In genomic region chr9:55231544-55231943, GRCm38 (mm10) we compare ENCODE assay signal across 10 mouse cellular contexts. TPM values are rescaled to one million over a fixed set of nuclear protein-coding genes. Genes with fewer than 3 reads are reported as not detected.
DNase-seq lines count a peak whose midpoint lies in the region; ATAC-seq and TF ChIP-seq lines count a peak whose summit lies in the region.
"Had no signal": no experiment of that assay in that cellular context is flagged by ENCODE, and none has a peak within 500 bp of the region (broad histone marks: within the 10 kb centered on the region; RNA-seq: fewer than 3 reads in every experiment).

No protein-coding gene starts in this region.

- H3K9ac ChIP-seq in hindbrain, postnatal 0 days (replicated peaks; ENCODE audit: low read length): no peak overlapping the region
- H3K9ac ChIP-seq in hindbrain, embryonic 12.5 days: no peak overlapping the region

- no peaks in the 10 kb centered on the region for H3K4me1 ChIP-seq in hindbrain, postnatal 0 days (ENCODE audit: insufficient read depth, low read length)
- no peaks in the 10 kb centered on the region for H3K4me1 ChIP-seq in hindbrain, embryonic 12.5 days
- H3K4me1 ChIP-seq in embryonic facial prominence, embryonic 10.5 days: no peaks in the 10 kb centered on the region

- DNase-seq in hindbrain, postnatal 0 days (ENCODE audit: low spot score): peak; percentile 55
- peak; percentile 15 for DNase-seq in thymus, postnatal 4 days
- DNase-seq in thymus, postnatal 0 days (ENCODE audit: low spot score): no peak
- DNase-seq in embryonic facial prominence, embryonic 10.5 days (ENCODE audit: low spot score): peak; percentile 13
- DNase-seq in testis, postnatal 10 days (ENCODE audit: low spot score): no peak
- DNase-seq in thymus, postnatal 36 days: no peak
- DNase-seq: heart, postnatal 36 days had no signal

- no peak overlapping the region for H3K4me3 ChIP-seq in hindbrain, postnatal 0 days (ENCODE audit: low read length)
- H3K4me3 ChIP-seq in hindbrain, embryonic 12.5 days: no peak overlapping the region
- H3K4me3 ChIP-seq in embryonic facial prominence, embryonic 10.5 days: no peak overlapping the region

- 70% methylated on average over 6 of the region's 6 CpGs for WGBS in hindbrain, postnatal 0 days
- 71% methylated on average over 6 of the region's 6 CpGs for WGBS in hindbrain, embryonic 12.5 days
- 69% methylated on average over 6 of the region's 6 CpGs for WGBS in embryonic facial prominence, embryonic 10.5 days

- no peak overlapping the region for H3K4me2 ChIP-seq in hindbrain, postnatal 0 days (ENCODE audit: low read depth, low read length)
- no peak overlapping the region for H3K4me2 ChIP-seq in hindbrain, embryonic 12.5 days (replicated peaks)

- no peaks in the 10 kb centered on the region for H3K9me3 ChIP-seq in hindbrain, postnatal 0 days (ENCODE audit: low read length)
- no peaks in the 10 kb centered on the region for H3K9me3 ChIP-seq in hindbrain, embryonic 12.5 days (replicated peaks)
- H3K9me3 ChIP-seq in embryonic facial prominence, embryonic 10.5 days: 0 out of 2 replicates have a peak, but pooled peaks cover 2% of the 10 kb centered on the region

- no peak for ATAC-seq in hindbrain, postnatal 0 days
- no peak for ATAC-seq in hindbrain, embryonic 12.5 days (ENCODE audit: low FRiP score)
- no peak for ATAC-seq in inflammation-experienced regulatory T-cells, adult 6 months
- ATAC-seq: forebrain, embryonic 16.5 days had no signal

- TF ChIP-seq CTCF in hindbrain, postnatal 0 days (IDR thresholded peaks at IDR 0.05; ENCODE audit: low read depth): peak; percentile 44; the same call in 1 of the 2 replicates

- no peaks in the 10 kb centered on the region for H3K36me3 ChIP-seq in hindbrain, postnatal 0 days (ENCODE audit: insufficient read depth, low read length)
- H3K36me3 ChIP-seq in hindbrain, embryonic 12.5 days: no peaks in the 10 kb centered on the region
- H3K36me3 ChIP-seq in embryonic facial prominence, embryonic 10.5 days (replicated peaks): peaks cover 2% of the 10 kb centered on the region

- no peaks in the 10 kb centered on the region for H3K27me3 ChIP-seq in hindbrain, postnatal 0 days (ENCODE audit: insufficient read depth, low read length)
- H3K27me3 ChIP-seq in hindbrain, embryonic 12.5 days: no peaks in the 10 kb centered on the region
- no peaks in the 10 kb centered on the region for H3K27me3 ChIP-seq in embryonic facial prominence, embryonic 10.5 days (replicated peaks; ENCODE audit: low read depth, poor library complexity, severe bottlenecking)

- H3K27ac ChIP-seq in hindbrain, postnatal 0 days: no peak overlapping the region
- no peak overlapping the region for H3K27ac ChIP-seq in hindbrain, embryonic 12.5 days
- H3K27ac ChIP-seq in embryonic facial prominence, embryonic 10.5 days (replicated peaks): no peak overlapping the region

RNA-seq across cellular contexts. Expression of gene Fbxo22, which starts 22.8 kb away (rescaled TPM):
- 55.2 and 58.3 TPM in 2 replicates for total RNA-seq in hindbrain, postnatal 0 days (2014; rRNA removed)
- 69.5 and 70.0 TPM in 2 replicates for polyA plus RNA-seq in hindbrain, postnatal 0 days (2015; fragmentation: Nextera tagmentation; extraction: Ambion mirVana)
- 85.5 and 86.8 TPM in 2 replicates for polyA plus RNA-seq in hindbrain, embryonic 12.5 days (2016; fragmentation: Nextera tagmentation; extraction: Ambion mirVana)
- 28.5 and 36.9 TPM in 2 replicates for polyA plus RNA-seq in thymus, postnatal 0 days (2015; fragmentation: Nextera tagmentation; extraction: Ambion mirVana)
- polyA plus RNA-seq in embryonic facial prominence, embryonic 10.5 days (2016; fragmentation: Nextera tagmentation; extraction: Ambion mirVana): 74.2 and 75.5 TPM in 2 replicates
- polyA plus RNA-seq in inflammation-experienced regulatory T-cells, adult 6 months (2017; shearing (Covaris generic)): 10 to 100 TPM; 39.3 to 50.5 (median 42.0) TPM

Comparison
In these comparisons a context has a peak if more than half of its experiments do, and no peak if none do; other contexts are left out.
1. DNase-seq: peak in hindbrain, postnatal 0 days (single experiment), thymus, postnatal 4 days (single experiment) and embryonic facial prominence, embryonic 10.5 days (single experiment); none in thymus, postnatal 0 days (single experiment), testis, postnatal 10 days (single experiment) and thymus, postnatal 36 days (0 of 2).